Mouse (Mus musculus) CH12.LX (cell line): Measurements from ENCODE around the gene Gm37240. TPM values are rescaled to one million over a fixed set of nuclear protein-coding genes. Genes with fewer than 3 reads are reported as not detected.

Source experiments
- DNase-seq: peaks from one replicate; pipeline ENCODE4 v3.0.0-alpha.2; 2013; ENCODE audit errors: extremely low read depth
- H3K27ac ChIP-seq: 2 replicates; pipeline ENCODE4 v1.5.1; 2012; ENCODE audit warnings: low read depth, mild to moderate bottlenecking, control low read depth, moderate library complexity; ENCODE audit not compliant: insufficient read depth
- H3K27me3 ChIP-seq: replicated peaks from 2 replicates; pipeline ENCODE3; 2012; ENCODE audit warnings: inconsistent platforms
- H3K36me3 ChIP-seq, 2 experiments: replicated peaks in 1 of 2; 2 replicates each; pipeline versions ENCODE3 to v1.6.1; 2012; ENCODE audit warnings: inconsistent platforms in 1 of 2, low read length in 1 of 2, mild to moderate bottlenecking in 1 of 2, mixed read lengths in 1 of 2, moderate library complexity in 1 of 2; ENCODE audit not compliant: control insufficient read depth in 1 of 2, insufficient read depth in 1 of 2
- H3K4me1 ChIP-seq, 2 experiments: 2 replicates each; pipeline ENCODE4 v1.6.1; 2012; ENCODE audit warnings: inconsistent platforms in 1 of 2, moderate library complexity in 1 of 2; ENCODE audit not compliant: insufficient read depth in 2 of 2, control insufficient read depth in 1 of 2
- H3K4me2 ChIP-seq: 2 replicates; pipeline ENCODE4 v1.6.1; 2012; ENCODE audit warnings: low read depth, mild to moderate bottlenecking, control low read depth; ENCODE audit not compliant: poor library complexity, insufficient read depth, severe bottlenecking
- H3K4me3 ChIP-seq, 3 experiments: fragments of 150-350 bp in 1 of 3; sonication (generic) in 1 of 3; replicated peaks in 1 of 3; 2 replicates each; pipeline versions ENCODE3 to v1.5.1; 2011 to 2012; ENCODE audit warnings: low read depth in 2 of 3, low read length in 2 of 3, mild to moderate bottlenecking in 2 of 3, moderate library complexity in 2 of 3, control low read depth in 1 of 3, improper control_type of control experiment in 1 of 3, inconsistent platforms in 1 of 3, mixed read lengths in 1 of 3; ENCODE audit not compliant: poor library complexity in 1 of 3
- H3K79me2 ChIP-seq: replicated peaks from 2 replicates; pipeline ENCODE4 v1.6.1; 2012; ENCODE audit warnings: mild to moderate bottlenecking, moderate library complexity; ENCODE audit not compliant: control insufficient read depth, poor library complexity, insufficient read depth, severe bottlenecking; ENCODE audit errors: extremely low read depth
- H3K9ac ChIP-seq: 2 replicates; pipeline ENCODE4 v1.6.1; 2012; ENCODE audit warnings: low read depth, mild to moderate bottlenecking, control low read depth, moderate library complexity; ENCODE audit not compliant: insufficient read depth
- H3K9me3 ChIP-seq: replicated peaks from 2 replicates; pipeline ENCODE3; 2012; ENCODE audit warnings: low read length, inconsistent platforms, mixed read lengths
- BHLHE40 ChIP-seq: IDR thresholded peaks from 2 replicates; pipeline ENCODE4 v1.6.1; 2011; ENCODE audit warnings: mild to moderate bottlenecking, low read depth, low read length, improper control_type of control experiment
- CHD1 ChIP-seq: IDR thresholded peaks from 2 replicates; pipeline ENCODE4 v1.6.1; 2012; ENCODE audit warnings: low read depth, low read length, improper control_type of control experiment, inconsistent platforms
- E2F4 ChIP-seq: IDR thresholded peaks from 2 replicates; pipeline ENCODE4 v1.6.1; 2011; ENCODE audit warnings: low read depth, low read length, improper control_type of control experiment; ENCODE audit not compliant: insufficient replicate concordance
- ELF1 ChIP-seq: IDR thresholded peaks from 2 replicates; pipeline ENCODE4 v1.6.1; 2014; ENCODE audit warnings: low read depth, mild to moderate bottlenecking, inconsistent platforms, low read length, improper control_type of control experiment
- EP300 ChIP-seq: IDR thresholded peaks from 2 replicates; pipeline ENCODE4 v1.6.1; 2011; ENCODE audit warnings: low read length, improper control_type of control experiment
- GABPA ChIP-seq: IDR thresholded peaks from 2 replicates; pipeline ENCODE4 v1.6.1; 2012; ENCODE audit warnings: low read depth, low read length, improper control_type of control experiment, inconsistent platforms; ENCODE audit not compliant: insufficient replicate concordance
- JUN ChIP-seq: IDR thresholded peaks from 2 replicates; pipeline ENCODE4 v1.6.1; 2011; ENCODE audit warnings: low read depth, mild to moderate bottlenecking, low read length, improper control_type of control experiment, moderate library complexity; ENCODE audit not compliant: insufficient read depth
- JUND ChIP-seq: conservative IDR thresholded peaks from 2 replicates; pipeline ENCODE4 v1.6.1; 2011; ENCODE audit warnings: low read depth, low read length, improper control_type of control experiment
- KAT2A ChIP-seq: IDR thresholded peaks from 2 replicates; pipeline ENCODE4 v1.6.1; 2012; ENCODE audit warnings: low read length, improper control_type of control experiment, inconsistent platforms; ENCODE audit not compliant: insufficient replicate concordance
- MAFK ChIP-seq: IDR thresholded peaks from 2 replicates; pipeline ENCODE4 v1.6.1; 2011; ENCODE audit warnings: low read length, improper control_type of control experiment; ENCODE audit not compliant: insufficient replicate concordance
- MAX ChIP-seq: IDR thresholded peaks from 2 replicates; pipeline ENCODE4 v1.6.1; 2011; ENCODE audit warnings: low read length, improper control_type of control experiment
- MAZ ChIP-seq: IDR thresholded peaks from 2 replicates; pipeline ENCODE4 v1.6.1; 2012; ENCODE audit warnings: low read depth, mild to moderate bottlenecking, inconsistent platforms, low read length, improper control_type of control experiment, moderate library complexity
- MXI1 ChIP-seq: IDR thresholded peaks from 2 replicates; pipeline ENCODE4 v1.6.1; 2011; ENCODE audit warnings: mild to moderate bottlenecking, low read depth, low read length, improper control_type of control experiment
- NELFE ChIP-seq: IDR thresholded peaks from 2 replicates; pipeline ENCODE4 v1.6.1; 2011; ENCODE audit warnings: low read depth, low read length, improper control_type of control experiment
- NRF1 ChIP-seq: IDR thresholded peaks from 2 replicates; pipeline ENCODE4 v1.6.1; 2014; ENCODE audit warnings: low read depth, mild to moderate bottlenecking, inconsistent platforms, low read length, improper control_type of control experiment, moderate library complexity
- PAX5 ChIP-seq: IDR thresholded peaks from 2 replicates; pipeline ENCODE4 v1.6.1; 2012; ENCODE audit warnings: low read length, inconsistent platforms, mixed read lengths
- POLR2A ChIP-seq: IDR thresholded peaks from 2 replicates; pipeline ENCODE4 v1.6.1; 2011; ENCODE audit warnings: low read depth, mild to moderate bottlenecking, improper control_type of control experiment, low read length
- POLR2AphosphoS2 ChIP-seq: IDR thresholded peaks from 2 replicates; pipeline ENCODE4 v1.6.1; 2011; ENCODE audit warnings: low read depth, low read length, improper control_type of control experiment
- RAD21 ChIP-seq: IDR thresholded peaks from 2 replicates; pipeline ENCODE4 v1.6.1; 2011; ENCODE audit warnings: low read depth, mild to moderate bottlenecking, low read length, improper control_type of control experiment, moderate library complexity
- SIN3A ChIP-seq: IDR thresholded peaks from 2 replicates; pipeline ENCODE4 v1.6.1; 2012; ENCODE audit warnings: low read length, improper control_type of control experiment, inconsistent platforms
- SMC3 ChIP-seq: IDR thresholded peaks from 2 replicates; pipeline ENCODE4 v1.6.1; 2011; ENCODE audit warnings: low read depth, low read length, improper control_type of control experiment
- TBP ChIP-seq: conservative IDR thresholded peaks from 2 replicates; pipeline ENCODE4 v1.6.1; 2011; ENCODE audit warnings: low read depth, low read length, improper control_type of control experiment
- TCF12 ChIP-seq: IDR thresholded peaks from 2 replicates; pipeline ENCODE4 v1.6.1; 2014; ENCODE audit warnings: low read depth, mild to moderate bottlenecking, inconsistent platforms, low read length, improper control_type of control experiment
- UBTF ChIP-seq: IDR thresholded peaks from 2 replicates; pipeline ENCODE4 v1.6.1; 2012; ENCODE audit warnings: low read depth, mild to moderate bottlenecking, inconsistent platforms, low read length, improper control_type of control experiment, moderate library complexity
- USF1 ChIP-seq: IDR thresholded peaks from 2 replicates; pipeline ENCODE4 v1.6.1; 2014; ENCODE audit warnings: low read depth, mild to moderate bottlenecking, inconsistent platforms, low read length, improper control_type of control experiment
- USF2 ChIP-seq: conservative IDR thresholded peaks from 2 replicates; pipeline ENCODE4 v1.6.1; 2011; ENCODE audit warnings: low read depth, low read length, improper control_type of control experiment
- ZC3H11A ChIP-seq: IDR thresholded peaks from 2 replicates; pipeline ENCODE4 v1.6.1; 2012; ENCODE audit warnings: low read depth, mild to moderate bottlenecking, inconsistent platforms, low read length, improper control_type of control experiment
- ZKSCAN1 ChIP-seq: IDR thresholded peaks from 2 replicates; pipeline ENCODE4 v1.6.1; 2012; ENCODE audit warnings: low read depth, inconsistent platforms, low read length, improper control_type of control experiment, borderline replicate concordance
- ZNF384 ChIP-seq: IDR thresholded peaks from 2 replicates; pipeline ENCODE4 v1.6.1; 2012; ENCODE audit warnings: low read depth, low read length, improper control_type of control experiment, inconsistent platforms
- dilution Hi-C: fragments of 300-500 bp; cut with MboI; formaldehyde crosslinking; loops from 2 replicates; pipeline ENCODE4 v1.14.3; 2020; ENCODE audit warnings: low sequenced_read_pairs; ENCODE audit not compliant: extremely low pct_unique_long_range_greater_than_20kb, extremely low pct_ligation_motif_present
- in situ Hi-C: fragments of 300-500 bp; cut with MboI; formaldehyde crosslinking; loops from 3 replicates; pipeline ENCODE4 v1.14.3; 2019; ENCODE audit warnings: low sequenced_read_pairs, low pct_ligation_motif_present, low pct_unique_long_range_greater_than_20kb, mixed read lengths
- polyA plus RNA-seq: library from polyadenylated mRNA; unstranded; fragments of >175 nt; gene quantifications from 2 replicates; pipeline ENCODE4 v1.2.1, GENCODE M21; 2012; ENCODE audit warnings: low read depth; ENCODE audit not compliant: insufficient read length
- total RNA-seq, 2 experiments: library from RNA; depleted of rRNA; stranded (reverse); fragments of 300-350 nt in 1 of 2; fragments of >200 nt in 1 of 2; gene quantifications; 2 replicates each; pipeline ENCODE4 v1.2.3; 2012 to 2014

Gene Gm37240
- total and polyA plus RNA-seq, 3 experiments: 0.08 to 0.19 (median 0.14) TPM

DNA sequence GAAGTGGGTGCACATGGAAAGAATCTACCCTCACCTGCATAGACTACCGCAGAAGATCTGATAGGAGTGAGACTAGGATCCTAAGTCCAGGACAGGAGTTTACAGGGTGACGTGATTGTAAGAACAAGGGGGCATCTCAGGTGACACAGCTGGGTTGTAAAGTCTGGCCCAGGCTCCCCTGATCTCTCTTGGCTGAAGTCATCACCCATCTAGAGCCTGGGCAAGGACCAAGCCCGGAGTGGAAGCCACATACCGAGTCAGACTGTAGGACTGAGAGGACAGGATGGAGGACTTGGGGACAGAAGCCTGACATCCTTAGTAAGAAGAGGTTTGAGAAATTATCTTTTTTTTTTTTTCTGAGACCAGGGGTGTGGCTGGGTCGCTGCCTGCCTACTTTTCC, 761.8 kb downstream of the Gm37240 start:
- Histone ChIP-seq H3K4me3 (no peak overlapping the region), H3K9ac (no peak overlapping the region), H3K79me2 (no peaks in the 10 kb centered on the region), H3K4me2 (no peak overlapping the region), H3K36me3 (no peaks in the 10 kb centered on the region), H3K9me3 (no peaks in the 10 kb centered on the region), H3K4me1 (peaks cover 9 to 12% of the 10 kb centered on the region in 2 experiments), H3K27ac (no peak overlapping the region), H3K27me3 (no peaks in the 10 kb centered on the region)
- TF ChIP-seq NELFE (no peak), GABPA (no peak), NRF1 (no peak), BHLHE40 (no peak), POLR2AphosphoS2 (no peak), TBP (no peak), JUND (no peak), MAX (no peak), USF2 (no peak), E2F4 (no peak), SMC3 (no peak), ZNF384 (no peak), USF1 (no peak), MXI1 (no peak), EP300 (no peak), MAZ (no peak), CHD1 (no peak), MAFK (no peak), POLR2A (no peak), UBTF (no peak)
- in situ Hi-C loops: no loop called here
- dilution Hi-C loops: no loop called here
- no peak for DNase-seq

DNA sequence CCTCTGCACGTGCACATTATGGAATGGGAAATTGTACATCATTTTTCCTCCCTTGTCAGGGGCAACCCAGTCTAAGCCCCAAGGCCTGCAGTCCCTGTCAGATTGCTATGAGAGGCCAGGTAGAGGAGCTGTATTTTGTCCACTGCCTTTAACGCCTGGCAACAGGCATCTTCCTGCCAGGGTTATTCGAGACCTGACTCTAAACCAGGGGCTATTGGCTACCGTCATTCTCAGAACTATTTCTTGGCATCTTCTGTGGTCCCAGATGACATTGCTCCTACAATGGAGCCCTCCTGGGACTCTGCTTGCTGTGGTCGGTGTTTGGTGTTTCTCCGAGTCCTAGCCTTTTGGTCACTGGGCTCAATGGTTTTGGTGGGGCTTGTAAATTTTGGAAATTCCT, 762.4 kb downstream of the Gm37240 start:
- in situ Hi-C loops: no loop called here
- Histone ChIP-seq H3K4me1 (peaks cover 9 to 12% of the 10 kb centered on the region in 2 experiments), H3K9me3 (no peaks in the 10 kb centered on the region)
- dilution Hi-C loops: no loop called here
- DNase-seq: no peak
- no peak for TF ChIP-seq UBTF
- TF ChIP-seq TCF12: no peak
- no peak for TF ChIP-seq SIN3A
- TF ChIP-seq ZNF384: no peak
- TF ChIP-seq CHD1: no peak
- no peak for TF ChIP-seq JUN
- no peak for TF ChIP-seq ZC3H11A
- no peak for TF ChIP-seq ZKSCAN1
- TF ChIP-seq USF2: no peak
- no peak for TF ChIP-seq ELF1
- TF ChIP-seq POLR2A: no peak
- TF ChIP-seq PAX5: no peak
- no peak for TF ChIP-seq MAFK
- TF ChIP-seq MAZ: no peak
- no peak for TF ChIP-seq MAX
- no peak for TF ChIP-seq RAD21
- no peak for TF ChIP-seq GABPA
- no peak for TF ChIP-seq KAT2A
- TF ChIP-seq, all 38 proteins: peak for 0
- Histone ChIP-seq H3K4me3 (no peak overlapping the region), H3K27me3 (no peaks in the 10 kb centered on the region), H3K9ac (no peak overlapping the region), H3K27ac (no peak overlapping the region), H3K36me3 (no peaks in the 10 kb centered on the region), H3K4me2 (no peak overlapping the region), H3K79me2 (no peaks in the 10 kb centered on the region)
